Mouse (Mus musculus) layer of hippocampus, postnatal 14 days (tissue): ENCODE measurements around the gene Krt80. TPM values are rescaled to one million over a fixed set of nuclear protein-coding genes. Genes with fewer than 3 reads are reported as not detected.

ENCODE experiments used
- DNase-seq, 2 experiments: peaks; one replicate each; pipeline ENCODE4 v3.0.0; 2021 to 2022; ENCODE audit warnings: low spot score in 2 of 2, mixed read lengths in 1 of 2
- total RNA-seq, 2 experiments: library from RNA; stranded (reverse); gene quantifications; 2 replicates each; pipeline ENCODE4 v1.2.3; 2021

Gene Krt80
- total RNA-seq, 2 experiments from 2014 or later = 0.10 TPM; not detected in 1

GRCm38 (mm10) chr15:101375956-101376775, 6.2 kb upstream of the Krt80 start:
- DNase-seq = peak in 1 of 2 experiments; percentile 37

GRCm38 (mm10) chr15:101374879-101375278, 4.9 kb upstream of the Krt80 start:
- peak in 1 of 2 experiments; percentile 29 for DNase-seq

- no peak for DNase-seq
Observed at GRCm38 (mm10) chr15:101373286-101373898, 3.4 kb upstream of the Krt80 start.

GRCm38 (mm10) chr15:101372131-101372977, 2.4 kb upstream of the Krt80 start:
- no peak for DNase-seq

- no peak for DNase-seq
Observed at GRCm38 (mm10) chr15:101371141-101371985, 1.4 kb upstream of the Krt80 start.

- no peak for DNase-seq
Observed at GRCm38 (mm10) chr15:101369382-101370100, 421 bp downstream of the Krt80 start.

GRCm38 (mm10) chr15:101368502-101369381, 1.2 kb downstream of the Krt80 start:
- DNase-seq = no peak

- DNase-seq = no peak
Observed at GRCm38 (mm10) chr15:101368015-101368414, 1.9 kb downstream of the Krt80 start.

- no peak for DNase-seq
Observed at GRCm38 (mm10) chr15:101367497-101367896, 2.5 kb downstream of the Krt80 start.

GRCm38 (mm10) chr15:101366926-101367325, 3.0 kb downstream of the Krt80 start:
- no peak for DNase-seq

GRCm38 (mm10) chr15:101366482-101366881, 3.5 kb downstream of the Krt80 start:
- DNase-seq = no peak

- no peak for DNase-seq
Observed at GRCm38 (mm10) chr15:101365721-101366120, 4.2 kb downstream of the Krt80 start.

GRCm38 (mm10) chr15:101364891-101365671, 4.9 kb downstream of the Krt80 start:
- DNase-seq = no peak

- DNase-seq = no peak
Observed at GRCm38 (mm10) chr15:101364425-101364824, 5.5 kb downstream of the Krt80 start.

- DNase-seq = no peak
Observed at GRCm38 (mm10) chr15:101363933-101364332, 6.0 kb downstream of the Krt80 start.

- DNase-seq = no peak
Observed at GRCm38 (mm10) chr15:101362393-101363010, 7.5 kb downstream of the Krt80 start.

- DNase-seq = peak; percentile 57 to 61
Observed at GRCm38 (mm10) chr15:101355382-101355786, 14.6 kb downstream of the Krt80 start.
